In genomic region chr4:24249243-24249970, GRCm38 (mm10) we compare ENCODE assay signal across 11 mouse cellular contexts.
DNase-seq lines count a peak whose midpoint lies in the region; ATAC-seq and TF ChIP-seq lines count a peak whose summit lies in the region.
"Had no signal": no experiment of that assay in that cellular context is flagged by ENCODE, and none has a peak within 500 bp of the region (broad histone marks: within the 10 kb centered on the region; RNA-seq: fewer than 3 reads in every experiment).

No protein-coding gene starts in this region.

- H3K9me3 ChIP-seq in hindbrain, embryonic 11.5 days (ENCODE audit: control insufficient read depth, low read length) = no peaks in the 10 kb centered on the region
- H3K9me3 ChIP-seq in hindbrain, embryonic 12.5 days (replicated peaks) = no peaks in the 10 kb centered on the region
- no peaks in the 10 kb centered on the region for H3K9me3 ChIP-seq in forebrain, embryonic 14.5 days (replicated peaks; ENCODE audit: control insufficient read depth, low read length)
- H3K9me3 ChIP-seq in stomach, postnatal 0 days (ENCODE audit: control insufficient read depth, low read length) = no peaks in the 10 kb centered on the region
- no peaks in the 10 kb centered on the region for H3K9me3 ChIP-seq in intestine, embryonic 15.5 days
- H3K9me3 ChIP-seq: embryonic facial prominence, embryonic 13.5 days; limb, embryonic 12.5 days; stomach, embryonic 15.5 days had no signal

- no peaks in the 10 kb centered on the region for H3K36me3 ChIP-seq in hindbrain, embryonic 11.5 days (ENCODE audit: control insufficient read depth, insufficient read depth, low read length)
- no peaks in the 10 kb centered on the region for H3K36me3 ChIP-seq in hindbrain, embryonic 12.5 days
- H3K36me3 ChIP-seq in testis, adult 2 months (ENCODE audit: control insufficient read depth, insufficient read depth, low read length) = no peaks in the 10 kb centered on the region
- H3K36me3 ChIP-seq in forebrain, embryonic 14.5 days (ENCODE audit: control insufficient read depth, insufficient read depth, low read length) = no peaks in the 10 kb centered on the region
- no peaks in the 10 kb centered on the region for H3K36me3 ChIP-seq in stomach, postnatal 0 days (ENCODE audit: control insufficient read depth, insufficient read depth, low read length)
- no peaks in the 10 kb centered on the region for H3K36me3 ChIP-seq in intestine, embryonic 15.5 days
- H3K36me3 ChIP-seq: embryonic facial prominence, embryonic 13.5 days; limb, embryonic 12.5 days; stomach, embryonic 15.5 days had no signal

- no peak for TF ChIP-seq POLR2A in testis, adult 2 months (IDR thresholded peaks at IDR 0.05; ENCODE audit: control insufficient read depth, low read depth, low read length)

- peak; percentile 6; the same call in 1 of the 2 replicates for TF ChIP-seq CTCF in testis, adult 2 months (IDR thresholded peaks at IDR 0.05; ENCODE audit: control insufficient read depth, insufficient read depth, insufficient replicate concordance, low read depth, low read length)
- peak; percentile 74 for TF ChIP-seq CTCF in stomach, postnatal 0 days (IDR thresholded peaks at IDR 0.05; ENCODE audit: low read depth)

- peak; percentile 66 for DNase-seq in hindbrain, embryonic 11.5 days (ENCODE audit: low spot score)
- DNase-seq in testis, postnatal 10 days (ENCODE audit: low spot score) = no peak
- DNase-seq in forebrain, embryonic 14.5 days (ENCODE audit: low spot score) = peak; percentile 90
- DNase-seq in stomach, postnatal 0 days (ENCODE audit: low spot score) = no peak
- DNase-seq in cerebellum, postnatal 36 days = no peak

- H3K4me3 ChIP-seq in hindbrain, embryonic 11.5 days (ENCODE audit: low read depth, low read length) = no peak overlapping the region
- no peak overlapping the region for H3K4me3 ChIP-seq in hindbrain, embryonic 12.5 days
- H3K4me3 ChIP-seq in testis, adult 2 months (ENCODE audit: control insufficient read depth, low read depth, low read length) = no peak overlapping the region
- no peak overlapping the region for H3K4me3 ChIP-seq in forebrain, embryonic 14.5 days (ENCODE audit: low read depth, low read length)
- H3K4me3 ChIP-seq in stomach, postnatal 0 days (ENCODE audit: low read depth, low read length) = no peak overlapping the region
- no peak overlapping the region for H3K4me3 ChIP-seq in intestine, embryonic 15.5 days (replicated peaks)
- H3K4me3 ChIP-seq: embryonic facial prominence, embryonic 13.5 days; limb, embryonic 12.5 days; stomach, embryonic 15.5 days had no signal

- no peaks in the 10 kb centered on the region for H3K4me1 ChIP-seq in hindbrain, embryonic 11.5 days (replicated peaks; ENCODE audit: control insufficient read depth, insufficient read depth, low read length)
- no peaks in the 10 kb centered on the region for H3K4me1 ChIP-seq in hindbrain, embryonic 12.5 days
- no peaks in the 10 kb centered on the region for H3K4me1 ChIP-seq in testis, adult 2 months (ENCODE audit: control insufficient read depth, insufficient read depth, low read length)
- peaks cover 6% of the 10 kb centered on the region; the same call in 1 of the 2 replicates for H3K4me1 ChIP-seq in forebrain, embryonic 14.5 days (ENCODE audit: control insufficient read depth, insufficient read depth, low read length)
- H3K4me1 ChIP-seq in stomach, postnatal 0 days (replicated peaks; ENCODE audit: control insufficient read depth, insufficient read depth) = no peaks in the 10 kb centered on the region
- no peaks in the 10 kb centered on the region for H3K4me1 ChIP-seq in intestine, embryonic 15.5 days (replicated peaks)
- H3K4me1 ChIP-seq: embryonic facial prominence, embryonic 13.5 days; limb, embryonic 12.5 days; stomach, embryonic 15.5 days had no signal

- H3K4me2 ChIP-seq in hindbrain, embryonic 11.5 days (replicated peaks; ENCODE audit: low read depth, low read length) = no peak overlapping the region
- no peak overlapping the region for H3K4me2 ChIP-seq in hindbrain, embryonic 12.5 days (replicated peaks)
- H3K4me2 ChIP-seq in forebrain, embryonic 14.5 days (ENCODE audit: low read length) = no peak overlapping the region
- no peak overlapping the region for H3K4me2 ChIP-seq in stomach, postnatal 0 days (replicated peaks; ENCODE audit: low read depth)
- no peak overlapping the region for H3K4me2 ChIP-seq in intestine, embryonic 15.5 days (replicated peaks)
- H3K4me2 ChIP-seq: embryonic facial prominence, embryonic 13.5 days; limb, embryonic 12.5 days; stomach, embryonic 15.5 days had no signal

- TF ChIP-seq EP300 in stomach, postnatal 0 days (optimal IDR thresholded peaks at IDR 0.05) = no peak

- no peak overlapping the region for H3K9ac ChIP-seq in hindbrain, embryonic 11.5 days (ENCODE audit: low read depth, low read length)
- H3K9ac ChIP-seq in hindbrain, embryonic 12.5 days = no peak overlapping the region
- H3K9ac ChIP-seq in forebrain, embryonic 14.5 days (ENCODE audit: low read length) = no peak overlapping the region
- no peak overlapping the region for H3K9ac ChIP-seq in stomach, postnatal 0 days (ENCODE audit: low read length)
- H3K9ac ChIP-seq in intestine, embryonic 15.5 days = no peak overlapping the region
- H3K9ac ChIP-seq: embryonic facial prominence, embryonic 13.5 days; limb, embryonic 12.5 days; stomach, embryonic 15.5 days had no signal

- no peak overlapping the region for H3K27ac ChIP-seq in hindbrain, embryonic 11.5 days (ENCODE audit: low read depth, low read length)
- H3K27ac ChIP-seq in hindbrain, embryonic 12.5 days = no peak overlapping the region
- no peak overlapping the region for H3K27ac ChIP-seq in testis, adult 2 months (ENCODE audit: control insufficient read depth, insufficient read depth, low read depth, low read length)
- H3K27ac ChIP-seq in forebrain, embryonic 14.5 days (ENCODE audit: low read depth, low read length) = peak overlapping the region; percentile 72
- H3K27ac ChIP-seq in stomach, postnatal 0 days (replicated peaks) = no peak overlapping the region
- H3K27ac ChIP-seq in intestine, embryonic 15.5 days = no peak overlapping the region
- H3K27ac ChIP-seq: embryonic facial prominence, embryonic 13.5 days; limb, embryonic 12.5 days; stomach, embryonic 15.5 days had no signal

- 38% methylated on average over 6 of the region's 6 CpGs for WGBS in hindbrain, embryonic 11.5 days
- WGBS in hindbrain, embryonic 12.5 days = 38% methylated on average over 6 of the region's 6 CpGs
- WGBS in forebrain, embryonic 14.5 days = 8% methylated on average over 6 of the region's 6 CpGs
- 30% methylated on average over 6 of the region's 6 CpGs for WGBS in stomach, postnatal 0 days
- WGBS in intestine, embryonic 15.5 days = 37% methylated on average over 6 of the region's 6 CpGs

- ATAC-seq in hindbrain, embryonic 11.5 days (ENCODE audit: low FRiP score) = no peak
- ATAC-seq in hindbrain, embryonic 12.5 days (ENCODE audit: low FRiP score) = no peak
- ATAC-seq in forebrain, embryonic 14.5 days = peak; percentile 45
- ATAC-seq in stomach, postnatal 0 days (ENCODE audit: low FRiP score, low TSS enrichment) = no peak
- no peak for ATAC-seq in intestine, embryonic 15.5 days

- H3K27me3 ChIP-seq in hindbrain, embryonic 11.5 days (ENCODE audit: control insufficient read depth, insufficient read depth, low read length) = no peaks in the 10 kb centered on the region
- H3K27me3 ChIP-seq in hindbrain, embryonic 12.5 days = no peaks in the 10 kb centered on the region
- no peaks in the 10 kb centered on the region for H3K27me3 ChIP-seq in testis, adult 2 months (ENCODE audit: control insufficient read depth, insufficient read depth, low read length)
- no peaks in the 10 kb centered on the region for H3K27me3 ChIP-seq in forebrain, embryonic 14.5 days (replicated peaks; ENCODE audit: control insufficient read depth, insufficient read depth, low read length)
- H3K27me3 ChIP-seq in stomach, postnatal 0 days (ENCODE audit: control insufficient read depth, insufficient read depth, low read length) = no peaks in the 10 kb centered on the region
- H3K27me3 ChIP-seq in intestine, embryonic 15.5 days (replicated peaks) = no peaks in the 10 kb centered on the region
- H3K27me3 ChIP-seq: embryonic facial prominence, embryonic 13.5 days; limb, embryonic 12.5 days; stomach, embryonic 15.5 days had no signal

Comparison
In these comparisons a context has a peak if more than half of its experiments do, and no peak if none do; other contexts are left out.
1. DNase-seq: peak in hindbrain, embryonic 11.5 days (single experiment) and forebrain, embryonic 14.5 days (single experiment); none in testis, postnatal 10 days (single experiment), stomach, postnatal 0 days (single experiment) and cerebellum, postnatal 36 days (0 of 2).